1 mouse cellular context compared by ENCODE assay signal in the genomic region with DNA sequence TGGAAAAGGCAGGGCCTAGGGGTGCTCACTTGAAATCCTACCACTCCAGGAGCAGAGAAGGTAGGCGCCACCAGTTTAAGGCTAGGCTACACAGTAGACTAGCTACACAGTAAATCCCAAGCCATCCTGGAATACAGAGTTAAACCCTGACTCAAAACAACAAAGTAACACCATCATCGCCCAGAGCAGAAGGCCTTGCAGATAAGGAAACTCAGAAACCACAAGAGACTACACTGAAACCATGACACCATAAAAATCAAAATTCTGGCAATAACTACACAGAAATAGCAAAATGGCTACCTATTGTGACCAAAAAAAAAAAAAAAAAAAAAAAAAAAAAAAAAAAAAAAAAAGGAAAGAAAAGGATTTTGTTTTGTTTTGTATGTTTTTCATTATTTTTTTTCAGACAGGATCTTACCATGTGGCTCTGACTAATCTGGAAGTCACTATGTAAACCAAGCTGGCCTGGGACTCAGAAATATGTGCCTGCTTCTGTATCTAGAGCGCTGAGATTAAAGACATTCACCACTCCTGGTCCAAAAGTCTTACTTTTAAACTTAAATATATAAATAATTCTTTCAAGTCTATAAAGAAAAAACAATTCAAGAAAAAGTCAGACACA.
TF ChIP-seq lines count a peak whose summit lies in the region.

No protein-coding gene starts in this region.

TF ChIP-seq in MEL, 35 proteins besides CTCF, POLR2A, EP300 and RAD21:
- no peak for TF ChIP-seq SMC3 (IDR thresholded peaks at IDR 0.05; ENCODE audit: low read depth, low read length)
- TF ChIP-seq ZNF384 (IDR thresholded peaks at IDR 0.05; ENCODE audit: low read depth, low read length): peak; percentile 91
- TF ChIP-seq TBP (IDR thresholded peaks at IDR 0.05; ENCODE audit: low read depth, low read length): no peak
- TF ChIP-seq TCF12 (IDR thresholded peaks at IDR 0.05; ENCODE audit: low read depth, low read length): peak; percentile 98
- 0 out of 2 replicates have a peak, but pooled peaks have one; percentile 36 for TF ChIP-seq ZKSCAN1 (IDR thresholded peaks at IDR 0.05; ENCODE audit: low read depth, low read length)
- TF ChIP-seq HCFC1 (IDR thresholded peaks at IDR 0.05; ENCODE audit: low read depth, low read length): peak; percentile 47; the same call in 1 of the 2 replicates
- no peak for TF ChIP-seq ZMIZ1 (IDR thresholded peaks at IDR 0.05; ENCODE audit: low read depth, low read length)
- TF ChIP-seq CHD1 (IDR thresholded peaks at IDR 0.05; ENCODE audit: low read depth, low read length): no peak
- peak; percentile 69 for TF ChIP-seq MXI1 (IDR thresholded peaks at IDR 0.05; ENCODE audit: low read depth, low read length)
- TF ChIP-seq MAZ (IDR thresholded peaks at IDR 0.05; ENCODE audit: low read depth, low read length): 0 out of 2 replicates have a peak, but pooled peaks have one; percentile 30
- TF ChIP-seq ETS1 (IDR thresholded peaks at IDR 0.05; ENCODE audit: low read depth, low read length): peak; percentile 96
- TF ChIP-seq ZC3H11A (IDR thresholded peaks at IDR 0.05; ENCODE audit: low read depth, low read length): 0 out of 2 replicates have a peak, but pooled peaks have one; percentile 1
- TF ChIP-seq NELFE (IDR thresholded peaks at IDR 0.05; ENCODE audit: low read depth, low read length): no peak
- peak; percentile 98 for TF ChIP-seq GATA1 (IDR thresholded peaks at IDR 0.05; ENCODE audit: low read depth, low read length)
- peak in 1 of 2 experiments; percentile 8; a peak in 1 of 4 replicates for TF ChIP-seq USF2 (IDR thresholded peaks at IDR 0.05; ENCODE audit: borderline replicate concordance in 1 of 2, insufficient read depth in 1 of 2, low read depth in 1 of 2, low read length in 2 of 2)
- no peak for TF ChIP-seq E2F4 (IDR thresholded peaks at IDR 0.05; ENCODE audit: borderline replicate concordance, low read depth, low read length)
- TF ChIP-seq MAX (IDR thresholded peaks at IDR 0.05; ENCODE audit: low read length): peak; percentile 65
- peak; percentile 86 for TF ChIP-seq SIN3A (IDR thresholded peaks at IDR 0.05; ENCODE audit: low read length)
- no peak for TF ChIP-seq CHD2 (IDR thresholded peaks at IDR 0.05; ENCODE audit: low read length)
- TF ChIP-seq BHLHE40 (IDR thresholded peaks at IDR 0.05; ENCODE audit: borderline replicate concordance, low read depth, low read length): peak; percentile 78
- peak; percentile 18; the same call in 1 of the 2 replicates for TF ChIP-seq USF1 (IDR thresholded peaks at IDR 0.05; ENCODE audit: low read depth, low read length)
- TF ChIP-seq MAFK (IDR thresholded peaks at IDR 0.05; ENCODE audit: borderline replicate concordance, low read depth, low read length): peak; percentile 91
- TF ChIP-seq POLR2AphosphoS5 (IDR thresholded peaks at IDR 0.05; ENCODE audit: borderline replicate concordance, low read depth, low read length): no peak
- TF ChIP-seq MYB (IDR thresholded peaks at IDR 0.05; ENCODE audit: low read depth, low read length): no peak
- 0 out of 2 replicates have a peak, but pooled peaks have one; percentile 4 for TF ChIP-seq NRF1 (IDR thresholded peaks at IDR 0.05; ENCODE audit: insufficient read depth, low read depth, low read length, poor library complexity, severe bottlenecking)
- TF ChIP-seq POLR2AphosphoS2 (IDR thresholded peaks at IDR 0.05; ENCODE audit: low read length): 0 out of 2 replicates have a peak, but pooled peaks have one; percentile 36
- TF ChIP-seq TAL1 (IDR thresholded peaks at IDR 0.05; ENCODE audit: low read length): peak; percentile 98
- TF ChIP-seq MYC (IDR thresholded peaks at IDR 0.05; ENCODE audit: low read depth, low read length): peak; percentile 69; the same call in 1 of the 2 replicates
- peak; percentile 100 for TF ChIP-seq RCOR1 (IDR thresholded peaks at IDR 0.05; ENCODE audit: low read depth, low read length)
TF ChIP-seq in MEL: peak in this region for 20.
